Mouse (Mus musculus) monocyte, adult 2 months (primary cell): ENCODE results near the gene Sirpb1c.
"Not testable (repeated sequence)": the region's sequence is repeated elsewhere in the genome, so short reads cannot be mapped to it uniquely, and the experiment has no call there.

Experiments used
- DNase-seq, 2 experiments: peaks; one replicate each; pipeline ENCODE4 v3.0.0; 2022; ENCODE audit warnings: low spot score in 2 of 2, low read depth in 1 of 2

Gene Sirpb1c

DNA sequence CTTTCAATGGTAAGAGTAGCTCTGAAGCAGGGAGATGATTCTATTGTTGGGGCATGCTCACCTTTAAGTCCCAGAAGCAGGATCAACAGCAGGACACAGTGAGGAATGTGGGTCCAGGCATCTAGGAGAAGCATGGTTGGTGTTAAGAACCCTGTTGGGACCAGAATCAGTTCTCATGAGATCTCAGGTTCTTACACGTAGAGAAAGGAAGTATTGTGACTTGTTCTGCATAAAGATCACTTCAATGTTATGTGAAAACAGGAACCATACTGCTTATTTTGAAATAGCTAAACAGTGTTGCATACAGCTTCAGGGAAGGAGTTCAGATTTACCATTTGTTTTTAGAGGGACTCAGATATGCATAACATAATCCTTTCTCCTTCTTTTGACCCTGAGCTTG, at the start of gene Sirpb1c:
Sirpb1c (minus strand) TSS at position 249 of the 400 bp plus-strand sequence.
- peak in 1 of 2 experiments; percentile 8 for DNase-seq

DNA sequence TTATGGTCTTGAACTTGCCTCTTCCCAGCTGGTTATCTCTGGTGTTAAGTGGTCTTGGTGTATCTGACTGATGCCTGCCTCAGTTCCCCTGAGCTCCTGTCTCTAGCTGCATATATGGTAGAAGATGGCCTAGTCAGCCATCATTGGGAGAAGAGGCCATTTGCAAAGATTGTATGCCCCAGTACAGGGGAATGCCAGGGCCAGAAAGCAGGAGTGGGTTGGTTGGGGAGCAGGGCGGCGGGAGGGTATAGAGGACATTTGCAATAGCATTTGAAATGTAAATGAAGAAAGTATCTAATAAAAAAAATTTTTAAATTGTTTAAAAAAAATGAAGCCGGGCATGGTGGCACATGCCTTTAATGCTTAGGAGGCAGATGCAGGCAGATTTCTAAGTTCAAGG, 38.1 kb upstream of the Sirpb1c start:
- no peak for DNase-seq

- not testable (repeated sequence) for DNase-seq
These were observed 7.4 kb upstream of the Sirpb1c start for GRCm38 (mm10) chr3:15855773-15856172.

DNA sequence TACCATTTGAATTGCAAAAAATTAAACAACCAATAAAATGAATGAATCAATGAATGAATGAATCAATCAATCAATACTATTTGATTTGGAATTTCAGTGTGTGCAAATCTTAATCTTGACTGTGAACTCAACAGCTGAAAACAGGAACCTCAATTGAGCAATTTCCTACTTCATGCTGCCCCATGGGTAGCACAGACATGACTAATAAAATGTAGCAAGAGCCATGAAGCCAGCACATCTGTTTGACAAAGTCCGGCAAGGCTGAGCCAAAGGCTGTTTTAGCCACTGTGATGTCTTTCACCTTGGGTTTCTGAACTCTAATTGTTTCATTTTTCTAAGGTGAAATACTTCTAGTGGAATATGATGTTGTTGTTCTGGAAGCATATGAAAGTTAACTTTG, 1.6 kb upstream of the Sirpb1c start:
- peak in 1 of 2 experiments; percentile 25 for DNase-seq

DNA sequence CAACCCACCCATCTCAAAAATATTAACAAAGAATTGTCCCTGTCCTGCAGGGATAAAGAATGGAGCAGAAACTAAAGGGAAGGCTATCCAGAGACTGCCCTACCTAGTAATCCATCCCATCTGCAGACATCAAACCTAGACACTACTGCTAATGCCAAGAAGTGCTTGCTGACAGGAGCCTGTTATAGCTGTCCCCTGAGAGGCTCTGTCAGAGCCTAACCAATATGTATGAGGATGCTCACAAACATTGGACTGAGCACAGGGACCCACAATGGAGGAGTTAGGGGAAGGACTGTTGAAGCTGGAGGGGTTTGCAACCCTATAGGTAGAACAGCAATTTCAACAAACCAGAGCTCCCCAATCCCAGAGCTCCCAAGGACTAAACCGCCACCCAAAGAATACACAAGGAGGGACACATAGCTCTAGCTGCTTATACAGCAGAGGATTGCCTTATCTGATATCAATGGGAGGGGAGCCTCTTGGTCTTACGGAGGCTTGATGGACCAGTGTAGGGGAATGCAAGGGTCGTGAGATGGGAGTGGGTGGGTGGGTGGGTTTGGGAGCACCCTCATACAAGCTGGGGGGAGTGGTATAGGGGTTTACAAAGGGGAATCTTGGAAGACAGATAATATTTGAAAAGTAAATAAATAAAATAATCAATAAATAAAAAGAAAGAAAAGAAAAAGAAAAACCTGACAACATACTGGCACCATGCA, 838 bp downstream of the Sirpb1c start:
- no peak for DNase-seq

DNA sequence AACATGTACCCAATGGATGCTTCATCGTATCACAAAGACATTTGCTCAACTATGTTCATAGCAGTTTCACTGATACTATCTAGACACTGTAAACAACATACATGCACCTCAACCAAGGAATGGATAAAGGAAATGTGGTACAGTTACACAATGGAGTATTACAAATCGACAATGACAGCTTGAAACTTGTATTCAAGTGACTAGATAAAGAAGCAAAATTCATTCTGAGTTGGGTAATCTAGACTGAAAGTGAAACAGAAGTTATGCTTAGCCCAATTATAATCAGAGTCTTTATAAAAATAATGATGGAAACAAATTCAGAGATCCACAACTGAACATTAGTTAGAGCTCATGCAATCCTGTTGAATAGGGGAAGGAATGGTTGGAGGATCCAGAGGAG, 74.7 kb downstream of the Sirpb1c start:
- DNase-seq: not testable (repeated sequence)
